Mouse (Mus musculus): ENCODE data around the gene Cuedc1.

Cuedc1 gene

DNA sequence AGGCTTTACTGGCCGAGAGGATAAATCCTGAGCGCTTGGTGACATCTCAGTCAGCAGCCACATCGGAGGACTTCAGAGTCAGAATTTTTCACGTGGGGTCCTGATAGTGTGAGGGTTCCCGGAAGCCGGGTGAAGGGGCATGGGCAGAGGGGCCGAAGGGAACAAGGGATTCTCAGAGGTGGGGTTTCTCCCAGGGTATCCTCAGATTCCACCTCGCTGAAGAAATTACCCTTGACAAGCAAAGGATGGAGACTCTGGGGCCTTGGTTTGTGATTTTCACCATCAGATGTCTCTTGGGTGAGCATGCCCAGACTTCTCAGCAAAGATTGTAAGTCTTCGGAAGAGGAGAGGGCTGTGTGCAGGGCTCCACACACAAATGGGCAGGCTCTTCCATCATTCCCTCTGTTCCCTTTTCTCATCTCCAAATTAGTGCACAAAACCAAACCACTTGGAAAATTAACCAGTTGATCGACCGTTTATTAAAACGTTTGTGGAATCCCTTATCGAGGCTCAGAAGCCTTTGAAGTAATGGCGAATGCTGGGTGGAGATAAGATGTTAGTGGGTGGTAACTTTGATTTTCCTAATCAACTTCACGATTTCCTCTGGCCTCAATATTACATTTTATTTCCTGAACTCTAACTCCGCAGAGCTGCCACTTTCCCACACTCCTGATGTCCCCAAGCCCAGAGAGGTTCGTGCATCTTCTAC lies at the start of gene Cuedc1:
Cuedc1 (plus strand) TSS at position 38 of the 709 bp plus-strand sequence.
- no peak for DNase-seq (ENCODE audit: low spot score in 2 of 2)

DNA sequence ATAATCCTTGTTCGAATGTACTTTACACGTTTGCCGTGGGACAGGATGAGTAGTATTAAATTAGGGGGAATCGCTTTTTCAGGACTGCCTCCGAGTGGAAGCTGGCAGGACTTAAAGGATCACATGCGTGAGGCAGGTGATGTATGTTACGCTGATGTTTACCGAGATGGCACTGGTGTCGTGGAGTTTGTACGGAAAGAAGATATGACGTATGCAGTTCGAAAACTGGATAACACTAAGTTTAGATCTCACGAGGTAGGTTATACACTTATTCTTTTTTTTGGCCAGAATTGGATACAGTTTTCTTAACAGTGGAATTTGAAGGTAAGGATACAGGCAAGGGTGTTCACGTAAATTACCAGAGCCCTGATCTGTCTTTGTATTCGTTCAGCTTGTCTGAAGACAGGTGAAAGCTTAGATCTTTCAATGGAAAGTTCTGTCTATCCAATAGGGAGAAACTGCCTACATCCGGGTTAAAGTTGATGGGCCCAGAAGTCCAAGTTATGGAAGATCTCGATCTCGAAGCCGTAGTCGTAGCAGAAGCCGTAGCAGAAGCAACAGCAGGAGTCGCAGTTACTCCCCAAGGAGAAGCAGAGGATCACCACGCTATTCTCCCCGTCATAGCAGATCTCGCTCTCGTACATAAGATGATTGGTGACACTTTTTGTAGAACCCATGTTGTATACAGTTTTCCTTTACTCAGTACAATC lies 48.7 kb upstream of the Cuedc1 start:
- no peak for DNase-seq (ENCODE audit: low spot score in 2 of 2)

DNA sequence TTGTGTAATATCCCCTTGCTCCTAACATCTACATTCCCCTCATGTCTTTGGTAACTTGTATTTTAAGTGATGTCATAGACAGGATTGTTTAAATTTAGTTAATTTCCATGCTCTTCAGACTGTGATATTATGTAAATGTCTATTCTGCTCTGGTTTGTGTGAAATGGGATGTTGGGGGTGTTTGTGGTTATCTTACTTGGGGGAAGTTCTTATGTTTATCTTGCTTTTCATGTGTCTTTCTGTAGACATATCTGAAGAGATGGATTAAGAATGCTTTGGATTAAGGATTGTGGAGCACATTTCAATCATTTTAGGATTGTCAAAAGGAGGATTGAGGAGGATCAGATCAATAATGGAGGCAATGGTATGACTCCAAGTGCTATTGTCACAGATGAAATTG lies 48.1 kb upstream of the Cuedc1 start:
- no peak for DNase-seq (ENCODE audit: low spot score in 2 of 2)

DNA sequence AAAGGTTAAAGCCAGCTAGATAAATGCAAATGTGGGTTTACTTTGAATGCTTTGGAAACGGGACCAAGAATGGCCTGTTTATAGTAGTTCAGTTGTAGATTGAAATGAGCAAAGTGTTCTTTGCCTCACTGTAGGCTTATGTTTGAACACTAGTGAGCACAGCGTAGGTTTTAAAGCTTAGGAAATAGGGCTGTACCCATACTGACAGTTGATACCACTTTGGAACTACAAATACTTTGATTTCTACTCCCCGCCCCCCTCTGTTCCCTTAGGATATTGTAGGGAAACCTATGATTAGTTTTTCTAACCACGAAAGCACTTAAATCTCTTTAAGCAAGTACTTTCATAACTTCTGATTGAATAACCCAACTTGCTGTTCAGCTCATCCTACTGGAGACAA lies 45.2 kb upstream of the Cuedc1 start:
- DNase-seq (ENCODE audit: low spot score in 2 of 2) = no peak

DNA sequence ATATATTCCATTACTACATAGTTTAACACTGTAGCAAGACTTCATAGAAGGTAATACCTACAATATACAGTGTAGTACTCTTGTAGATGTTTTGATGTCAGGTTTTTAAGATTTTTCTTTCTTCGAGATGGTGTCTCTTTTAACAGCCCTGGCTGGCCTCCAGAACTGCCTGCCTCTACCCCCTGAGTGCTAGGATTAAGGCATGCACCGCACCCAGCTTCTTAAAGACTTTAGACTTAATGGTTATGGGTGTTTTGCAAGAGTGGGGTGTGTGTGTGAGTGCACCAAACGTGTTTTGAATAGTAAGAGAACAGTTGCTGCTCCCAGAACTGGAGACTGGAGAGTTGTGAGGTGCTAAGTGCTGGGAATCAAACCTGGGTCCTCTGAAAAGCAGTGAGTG lies 44.0 kb upstream of the Cuedc1 start:
- DNase-seq (ENCODE audit: low spot score in 2 of 2) = no peak

- DNase-seq (ENCODE audit: low spot score in 2 of 2) = no peak
These were observed 43.3 kb upstream of the Cuedc1 start for GRCm38 (mm10) chr11:88054589-88054988.

- DNase-seq (ENCODE audit: low spot score in 2 of 2) = no peak
These were observed 42.1 kb upstream of the Cuedc1 start for GRCm38 (mm10) chr11:88055777-88056176.

DNA sequence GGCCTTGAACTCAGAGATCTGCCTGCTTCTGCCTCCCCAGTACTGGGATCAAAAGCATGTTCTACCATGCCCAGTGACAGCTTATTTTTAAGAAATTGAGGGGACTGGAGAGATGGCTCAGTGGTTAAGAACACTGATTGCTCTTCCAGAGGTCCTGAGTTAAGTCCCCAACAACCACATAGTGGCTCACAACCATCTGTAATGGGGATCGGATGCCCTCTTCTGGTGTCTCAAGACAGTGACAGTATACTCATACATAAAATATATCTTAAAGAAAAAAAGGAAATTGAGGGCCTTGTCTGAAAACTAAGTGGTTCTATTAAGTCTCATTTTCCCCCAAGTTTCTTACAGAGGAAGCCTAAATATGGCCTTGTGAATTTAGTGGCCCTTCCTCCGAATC lies 40.1 kb upstream of the Cuedc1 start:
- DNase-seq (ENCODE audit: low spot score in 2 of 2) = no peak

DNA sequence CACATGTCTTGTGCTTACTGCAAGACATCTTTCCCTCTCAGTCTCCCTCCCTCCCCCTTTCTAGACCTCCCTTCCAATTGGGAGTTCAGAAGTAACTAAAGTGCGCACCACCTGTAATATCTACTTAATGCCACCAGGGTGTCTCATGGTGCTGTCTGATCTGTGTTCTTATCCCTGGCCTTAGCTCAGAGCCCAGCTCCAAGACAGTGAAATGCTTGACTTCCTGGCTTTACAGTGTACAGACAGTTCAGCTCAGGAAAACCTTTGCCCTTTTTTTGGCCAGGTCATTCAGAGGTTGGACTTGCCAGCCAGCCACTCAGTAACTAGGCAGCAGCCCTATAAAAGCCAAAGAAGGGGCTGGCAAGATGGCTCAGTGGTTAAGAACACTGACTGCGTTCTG lies 38.7 kb upstream of the Cuedc1 start:
- DNase-seq (ENCODE audit: low spot score in 2 of 2) = no peak

- no peak for DNase-seq (ENCODE audit: low spot score in 2 of 2)
These were observed 35.8 kb upstream of the Cuedc1 start for GRCm38 (mm10) chr11:88061892-88062625.

DNA sequence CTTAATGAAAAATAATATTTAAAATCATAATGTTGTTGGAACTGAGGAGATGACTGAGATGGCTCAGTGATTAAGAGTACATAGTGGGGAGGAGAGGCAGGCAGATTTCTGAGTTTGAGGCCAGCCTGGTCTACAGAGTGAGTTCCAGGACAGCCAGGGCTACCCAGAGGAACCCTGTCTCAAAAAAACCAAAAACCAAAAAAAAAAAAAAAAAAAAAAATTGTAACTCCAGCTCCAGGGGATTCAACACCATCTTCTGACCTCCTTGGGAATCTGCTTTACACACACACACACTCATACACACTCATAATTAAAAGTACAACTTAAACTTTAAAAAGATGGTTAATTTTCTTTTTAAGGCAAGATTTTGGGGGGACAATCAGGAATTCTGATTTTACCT lies 32.1 kb upstream of the Cuedc1 start:
- DNase-seq (ENCODE audit: low spot score in 2 of 2) = no peak

DNA sequence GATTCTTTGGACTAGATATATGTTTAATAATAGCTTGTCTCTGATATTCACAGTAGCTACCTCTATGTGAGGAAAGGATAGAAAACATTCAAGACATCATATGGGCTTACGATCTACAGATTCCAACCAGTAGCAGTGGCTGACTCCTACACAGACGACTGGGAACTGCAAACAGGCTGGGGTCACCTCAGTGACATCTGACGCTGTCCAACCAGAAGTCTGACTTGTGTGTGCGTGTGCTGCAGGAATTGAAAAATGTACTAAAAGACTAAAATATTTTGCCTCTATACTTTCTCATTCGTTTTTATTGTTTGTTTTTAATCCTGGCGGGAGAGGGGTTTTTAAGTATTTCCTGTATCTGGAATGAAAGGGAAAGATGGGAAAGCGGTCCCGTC lies 30.7 kb upstream of the Cuedc1 start:
- DNase-seq (ENCODE audit: low spot score in 2 of 2) = no peak

DNA sequence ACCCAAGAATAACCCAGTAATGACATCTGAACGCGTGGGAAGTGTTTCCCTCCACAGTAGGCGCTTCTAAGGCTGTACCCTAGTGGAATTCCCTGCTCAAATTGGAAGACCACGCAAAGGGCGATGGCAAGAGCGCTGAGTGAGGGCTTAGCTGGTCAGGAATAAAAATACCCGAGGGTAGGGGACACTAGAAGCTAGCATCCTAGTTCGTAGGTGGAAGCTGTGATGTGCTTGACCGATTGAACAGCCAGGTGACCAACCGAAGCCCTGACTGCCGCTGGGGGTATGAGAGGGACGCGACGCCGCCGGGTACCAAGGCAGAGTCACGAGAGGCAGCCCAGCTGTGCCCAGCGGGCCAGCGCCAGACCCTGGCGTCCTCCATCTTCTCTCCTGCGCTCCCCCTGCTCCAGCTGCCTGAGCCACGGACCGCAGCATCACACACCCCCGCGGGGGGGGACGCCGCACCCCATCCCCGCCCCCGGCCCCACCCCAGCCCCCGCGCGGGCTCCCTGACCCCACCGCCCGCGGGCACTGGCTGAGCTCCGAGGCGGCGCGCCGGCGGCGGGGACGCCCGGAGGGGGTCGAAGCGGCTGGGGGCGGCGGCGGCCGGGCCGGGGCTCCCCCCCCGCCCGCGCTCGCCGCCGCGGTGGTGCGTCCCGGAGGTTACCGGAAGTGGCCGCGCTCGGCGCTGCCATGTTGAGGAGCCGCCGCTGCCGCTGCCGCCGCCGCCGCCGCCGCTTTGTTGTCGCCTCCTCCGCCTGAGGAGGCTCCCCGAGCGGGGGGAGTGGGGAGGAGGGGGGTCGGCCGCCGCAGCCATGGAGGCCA lies 30.1 kb upstream of the Cuedc1 start, which contains the start of gene Vezf1:
Vezf1 (plus strand) TSS at position 694 of the 825 bp plus-strand sequence.
- DNase-seq (ENCODE audit: low spot score in 2 of 2) = peak; percentile 73 to 82

DNA sequence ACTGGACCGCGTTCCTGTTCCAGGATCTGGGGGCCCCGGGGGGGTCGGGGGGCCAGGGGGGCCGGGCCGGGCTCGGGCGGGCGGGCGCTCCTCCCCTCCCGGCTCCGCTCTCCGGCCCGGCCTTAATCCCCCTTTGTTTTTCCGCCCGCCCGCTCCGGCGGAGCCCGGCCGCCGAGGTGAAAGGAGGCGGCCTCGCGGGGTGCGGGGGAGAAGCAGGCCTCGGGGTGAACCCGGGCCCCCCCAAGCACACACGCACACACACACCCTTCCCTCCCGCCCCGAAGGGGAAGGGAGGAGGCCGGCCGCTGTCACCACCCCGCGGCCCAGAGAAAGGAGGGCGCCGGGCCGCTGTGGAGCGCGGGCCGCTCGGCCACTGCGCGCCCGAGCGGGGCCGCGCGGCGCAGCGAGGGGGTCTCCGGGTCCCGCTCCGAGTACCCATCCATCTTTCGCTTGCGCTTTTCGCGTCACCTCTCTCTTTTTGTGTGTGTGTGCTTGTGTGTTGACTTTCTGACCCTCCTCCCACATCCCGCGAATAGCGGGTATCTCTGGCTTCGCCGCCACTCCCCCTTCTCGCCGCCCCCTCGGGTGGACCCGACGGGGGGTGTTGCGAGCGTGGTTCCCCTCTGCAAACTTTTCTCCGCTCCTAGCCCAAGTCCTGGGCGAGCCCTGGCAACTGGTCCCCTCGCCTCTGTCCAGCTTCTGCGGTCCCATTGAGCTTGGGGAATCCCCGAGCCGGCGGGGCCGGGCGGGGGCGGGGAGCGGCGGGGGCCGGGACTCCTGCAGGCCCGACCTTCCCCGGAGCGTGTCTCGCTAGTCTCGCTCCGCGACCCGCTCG lies 29.2 kb upstream of the Cuedc1 start:
- DNase-seq (ENCODE audit: low spot score in 2 of 2) = peak; percentile 66 to 70

- no peak for DNase-seq (ENCODE audit: low spot score in 2 of 2)
These were observed 28.6 kb upstream of the Cuedc1 start for GRCm38 (mm10) chr11:88069246-88069570.

GRCm38 (mm10) chr11:88070392-88070791 lies 27.5 kb upstream of the Cuedc1 start:
- no peak for DNase-seq (ENCODE audit: low spot score in 2 of 2)

GRCm38 (mm10) chr11:88071113-88071512 lies 26.7 kb upstream of the Cuedc1 start:
- DNase-seq (ENCODE audit: low spot score in 2 of 2) = no peak

DNA sequence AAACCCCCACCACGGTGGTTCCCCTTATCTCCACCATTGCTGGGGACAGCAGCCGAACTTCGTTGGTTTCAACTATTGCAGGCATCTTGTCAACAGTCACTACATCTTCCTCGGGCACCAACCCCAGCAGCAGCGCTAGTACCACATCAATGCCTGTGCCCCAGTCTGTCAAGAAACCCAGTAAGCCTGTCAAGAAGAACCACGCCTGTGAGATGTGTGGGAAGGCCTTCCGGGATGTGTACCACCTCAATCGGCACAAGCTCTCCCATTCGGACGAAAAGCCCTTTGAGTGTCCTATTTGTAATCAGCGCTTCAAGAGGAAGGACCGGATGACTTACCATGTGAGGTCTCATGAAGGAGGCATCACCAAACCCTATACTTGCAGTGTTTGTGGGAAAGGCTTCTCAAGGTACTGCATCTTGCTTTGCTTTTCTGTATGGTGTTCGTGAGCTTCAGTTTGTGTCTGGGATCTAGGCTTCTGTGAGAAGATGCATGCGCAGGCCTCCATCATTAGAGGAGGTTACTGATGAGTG lies 24.4 kb upstream of the Cuedc1 start:
- no peak for DNase-seq (ENCODE audit: low spot score in 2 of 2)

- peak in 1 of 2 experiments; percentile 23 for DNase-seq (ENCODE audit: low spot score in 2 of 2)
These were observed 22.2 kb upstream of the Cuedc1 start for GRCm38 (mm10) chr11:88075701-88076100.

DNA sequence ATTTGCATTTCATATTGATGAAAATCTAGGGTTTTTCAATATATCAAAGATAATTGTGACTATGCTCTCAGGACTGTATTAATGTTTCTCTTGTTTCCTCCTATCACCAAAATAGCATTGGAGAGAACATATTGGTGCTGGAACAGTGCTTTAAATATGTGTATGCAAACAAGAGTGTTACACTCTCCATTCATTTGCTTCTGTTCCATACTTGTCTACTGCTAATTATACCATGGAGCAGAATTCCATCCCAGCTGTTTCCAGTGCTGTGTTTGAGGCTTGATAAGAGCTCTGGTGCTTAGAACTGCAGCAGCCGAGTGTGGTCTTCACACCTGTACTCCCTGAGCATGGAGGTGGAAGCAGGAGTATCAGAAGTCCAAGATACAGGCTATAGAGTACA lies 21.5 kb upstream of the Cuedc1 start:
- no peak for DNase-seq (ENCODE audit: low spot score in 2 of 2)

DNA sequence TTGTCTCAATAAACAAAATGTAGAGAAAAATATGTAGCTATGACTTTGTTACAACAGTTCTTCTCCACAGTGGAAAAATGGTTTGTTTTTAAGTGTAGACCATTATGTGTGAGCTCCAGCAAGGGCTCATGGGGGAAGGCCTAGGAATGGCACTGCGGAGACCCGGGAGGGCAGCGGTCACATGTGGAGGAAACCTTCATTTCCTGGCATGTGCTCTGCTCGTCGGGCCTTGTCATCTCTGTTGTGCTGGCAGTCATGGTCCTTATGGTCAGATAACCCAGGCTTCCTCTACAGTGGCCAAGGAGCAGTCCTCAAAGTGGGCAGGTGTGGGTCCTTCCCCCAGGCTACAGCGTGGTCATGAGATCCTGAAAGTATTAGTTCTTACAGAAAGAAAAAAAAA lies 14.2 kb upstream of the Cuedc1 start:
- DNase-seq (ENCODE audit: low spot score in 2 of 2) = no peak

Measured in urinary bladder, postnatal 4 days (tissue).